Mouse (Mus musculus) stomach, postnatal 0 days (tissue): ENCODE results near the gene Rfc4. TPM values are rescaled to one million over a fixed set of nuclear protein-coding genes. Genes with fewer than 3 reads are reported as not detected.

Experiments used
- ATAC-seq: fragments of 200-750 bp; cut with Nextera tagmentation; 2 replicates; pipeline ENCODE4 v1.8.0; 2017; ENCODE audit not compliant: low FRiP score, low TSS enrichment
- DNase-seq: peaks from one replicate; pipeline ENCODE4 v3.0.0-alpha.2; 2016; ENCODE audit warnings: low spot score
- H3K27ac ChIP-seq: fragments of 300-500 bp; sonication (generic); replicated peaks from 2 replicates; pipeline ENCODE4 v1.5.1; 2014; ENCODE audit warnings: mild to moderate bottlenecking, control low read depth
- H3K27me3 ChIP-seq: fragments of 300-500 bp; sonication (generic); 2 replicates; pipeline ENCODE4 v1.6.1; 2014; ENCODE audit warnings: low read length; ENCODE audit not compliant: control insufficient read depth, insufficient read depth
- H3K36me3 ChIP-seq: fragments of 300-500 bp; sonication (generic); 2 replicates; pipeline ENCODE4 v1.6.1; 2014; ENCODE audit warnings: low read length, mixed read lengths; ENCODE audit not compliant: control insufficient read depth, insufficient read depth
- H3K4me1 ChIP-seq: fragments of 300-500 bp; sonication (generic); replicated peaks from 2 replicates; pipeline ENCODE4 v1.6.1; 2014; ENCODE audit warnings: antibody characterized with exemption; ENCODE audit not compliant: control insufficient read depth, insufficient read depth
- H3K4me2 ChIP-seq: fragments of 300-500 bp; sonication (generic); replicated peaks from 2 replicates; pipeline ENCODE4 v1.6.1; 2014; ENCODE audit warnings: low read depth, mild to moderate bottlenecking, control low read depth, moderate library complexity
- H3K4me3 ChIP-seq: fragments of 300-500 bp; sonication (generic); 2 replicates; pipeline ENCODE4 v1.5.1; 2014; ENCODE audit warnings: low read depth, low read length, control low read depth
- H3K9ac ChIP-seq: fragments of 300-500 bp; sonication (generic); 2 replicates; pipeline ENCODE4 v1.6.1; 2014; ENCODE audit warnings: mild to moderate bottlenecking, low read length, control low read depth, mixed read lengths
- H3K9me3 ChIP-seq: fragments of 300-500 bp; sonication (generic); 2 replicates; pipeline ENCODE4 v1.6.1; 2016; ENCODE audit warnings: low read length; ENCODE audit not compliant: control insufficient read depth
- CTCF ChIP-seq: IDR thresholded peaks from 2 replicates; pipeline ENCODE4 v1.5.1; 2016; ENCODE audit warnings: antibody characterized with exemption, low read depth, mild to moderate bottlenecking, moderate library complexity
- EP300 ChIP-seq: optimal IDR thresholded peaks from 2 replicates; pipeline ENCODE3; 2016; ENCODE audit warnings: antibody characterized with exemption
- WGBS: fragments of 180-500 bp; shearing (Covaris S2); extraction: QIAGEN DNeasy Blood & Tissue Kit; methylation state at CpG from one replicate; pipeline ENCODE4 v1.1.7; 2014; 5-methylcytosine and 5-hydroxymethylcytosine counted together
- polyA plus RNA-seq: library from polyadenylated mRNA; unstranded; fragments of >200 nt; fragmentation: Nextera tagmentation; extraction: Ambion mirVana; gene quantifications from 2 replicates; pipeline ENCODE4 v1.2.1, GENCODE M21; 2015

The Rfc4 gene
- polyA plus RNA-seq, 1 experiment from 2014 or later: 38.0 TPM

DNA sequence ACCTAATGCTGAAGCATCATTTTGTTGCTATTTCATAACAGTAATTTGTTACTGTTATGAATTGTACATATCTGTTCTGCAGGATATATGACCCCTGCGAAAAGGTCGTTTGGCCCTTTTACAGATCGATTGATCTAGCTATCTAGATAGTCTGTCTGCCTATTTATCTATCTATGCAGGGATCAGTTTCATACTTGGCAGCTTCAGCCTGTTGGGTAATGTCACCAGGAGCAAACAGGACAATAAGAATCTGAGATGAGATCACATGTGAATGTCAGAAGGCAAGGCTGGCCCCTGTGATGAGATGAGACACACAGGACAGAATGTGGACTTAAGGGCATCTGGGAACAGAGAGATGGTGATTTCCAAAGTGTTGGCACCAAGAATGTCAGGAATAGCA is 2.8 kb upstream of the Rfc4 start:
- H3K4me3 ChIP-seq: no peak overlapping the region
- H3K4me1 ChIP-seq: no peaks in the 10 kb centered on the region
- 86% methylated on average over 3 of the region's 3 CpGs for WGBS
- DNase-seq (no peak), ATAC-seq (no peak)
- TF ChIP-seq CTCF: no peak
- H3K27me3 ChIP-seq: no peaks in the 10 kb centered on the region
- no peak overlapping the region for H3K4me2 ChIP-seq
- no peaks in the 10 kb centered on the region for H3K9me3 ChIP-seq
- no peak overlapping the region for H3K27ac ChIP-seq
- H3K9ac ChIP-seq: no peak overlapping the region
- no peaks in the 10 kb centered on the region for H3K36me3 ChIP-seq

GRCm38 (mm10) chr16:23127311-23127672 is 245 bp downstream of the Rfc4 start:
- TF ChIP-seq CTCF (no peak), EP300 (no peak)
- no peak; the same call in 1 of the 2 replicates for ATAC-seq
- 0% methylated on average over 4 of the region's 4 CpGs for WGBS

DNA sequence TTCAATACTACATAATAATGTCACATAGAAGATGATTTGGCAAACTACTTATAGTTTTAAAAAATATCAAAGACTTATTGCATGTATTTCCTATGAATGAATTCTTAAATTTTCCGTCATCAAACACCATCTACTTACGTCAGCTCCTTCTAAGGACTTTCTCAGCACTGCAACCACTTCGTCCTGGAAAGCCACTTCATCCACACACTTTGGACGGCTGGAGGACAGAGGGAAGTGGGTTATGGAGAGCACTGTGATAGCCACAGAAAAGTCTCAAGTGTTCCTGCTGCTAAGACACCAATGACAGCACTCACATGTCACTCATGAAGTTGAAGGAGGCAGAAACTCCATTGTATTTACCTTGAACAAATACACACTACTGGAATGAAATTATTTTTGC is 3.1 kb downstream of the Rfc4 start:
- ATAC-seq (no peak), DNase-seq (no peak)
- H3K27me3 ChIP-seq: no peaks in the 10 kb centered on the region
- no peaks in the 10 kb centered on the region for H3K4me1 ChIP-seq
- 89% methylated on average over 4 of the region's 4 CpGs for WGBS
- H3K4me3 ChIP-seq: no peak overlapping the region
- TF ChIP-seq EP300 (no peak), CTCF (no peak)
- no peak overlapping the region for H3K27ac ChIP-seq
- H3K9ac ChIP-seq: no peak overlapping the region
- H3K4me2 ChIP-seq: no peak overlapping the region
- H3K36me3 ChIP-seq: 0 out of 2 replicates have a peak, but pooled peaks cover 6% of the 10 kb centered on the region
- no peaks in the 10 kb centered on the region for H3K9me3 ChIP-seq

More at GRCm38 (mm10) chr16:23127311-23127672, 245 bp downstream of the Rfc4 start:
- DNase-seq: no peak
- Histone ChIP-seq H3K9me3 (no peaks in the 10 kb centered on the region), H3K36me3 (0 out of 2 replicates have a peak, but pooled peaks cover 6% of the 10 kb centered on the region), H3K27me3 (no peaks in the 10 kb centered on the region), H3K9ac (peak overlapping the region; percentile 89), H3K4me2 (peak overlapping the region; percentile 89), H3K27ac (peak overlapping the region; percentile 99), H3K4me1 (no peaks in the 10 kb centered on the region), H3K4me3 (peak overlapping the region; percentile 81)

- 87% methylated on average over 4 of the region's 4 CpGs for WGBS
- Histone ChIP-seq H3K27me3 (no peaks in the 10 kb centered on the region), H3K4me1 (no peaks in the 10 kb centered on the region), H3K9ac (no peak overlapping the region), H3K4me2 (no peak overlapping the region), H3K27ac (no peak overlapping the region), H3K4me3 (no peak overlapping the region), H3K9me3 (no peaks in the 10 kb centered on the region), H3K36me3 (0 out of 2 replicates have a peak, but pooled peaks cover 6% of the 10 kb centered on the region)
- TF ChIP-seq EP300: no peak
- TF ChIP-seq CTCF: no peak
- ATAC-seq (no peak), DNase-seq (no peak)
These were observed 4.4 kb downstream of the Rfc4 start for GRCm38 (mm10) chr16:23123104-23123503.

DNA sequence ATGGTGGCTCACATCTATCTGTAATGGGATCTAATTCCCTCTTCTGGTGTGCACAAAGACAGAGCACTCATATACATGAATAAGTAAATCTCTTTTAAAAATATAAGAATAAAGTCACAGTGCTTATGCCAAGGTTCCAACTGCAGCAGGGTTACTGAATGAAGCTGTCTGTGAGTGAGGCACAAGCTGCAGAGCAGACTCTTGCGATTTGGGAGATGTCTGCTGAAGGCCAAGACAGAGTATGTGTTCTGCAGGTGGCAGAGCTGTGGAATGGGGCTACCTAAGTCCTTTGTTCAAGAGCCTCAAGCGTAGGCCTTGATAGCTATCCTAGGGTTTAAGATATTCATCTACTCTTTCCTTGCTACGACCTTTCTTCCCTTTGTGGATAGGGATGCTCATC is 5.1 kb downstream of the Rfc4 start:
- Histone ChIP-seq H3K36me3 (0 out of 2 replicates have a peak, but pooled peaks cover 8% of the 10 kb centered on the region), H3K27ac (no peak overlapping the region), H3K4me2 (no peak overlapping the region), H3K9ac (no peak overlapping the region), H3K27me3 (no peaks in the 10 kb centered on the region), H3K4me1 (no peaks in the 10 kb centered on the region), H3K9me3 (no peaks in the 10 kb centered on the region), H3K4me3 (no peak overlapping the region)
- WGBS: 94% methylated on average over 3 of the region's 3 CpGs
- ATAC-seq: no peak
- DNase-seq: no peak
- TF ChIP-seq CTCF: no peak
- TF ChIP-seq EP300: no peak

DNA sequence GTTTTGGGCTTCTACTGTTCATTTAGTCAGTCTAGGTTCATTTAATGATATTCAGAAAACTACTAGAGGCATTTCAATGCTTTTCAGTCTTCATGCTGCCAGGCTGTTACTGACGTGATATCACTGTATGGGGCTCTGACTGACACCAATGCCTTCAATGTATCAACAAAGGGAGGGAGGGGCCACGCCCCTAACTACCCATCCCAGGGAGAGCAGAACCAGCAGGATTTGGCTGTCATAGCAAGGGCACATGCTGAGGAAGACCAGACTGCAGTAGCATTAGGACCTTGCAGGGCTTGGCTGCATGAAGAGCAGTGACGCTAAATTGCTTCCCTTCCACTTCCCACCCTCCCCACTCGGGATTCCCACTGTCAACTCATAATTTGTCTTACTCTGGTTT is 10.4 kb downstream of the Rfc4 start:
- Histone ChIP-seq H3K9me3 (no peaks in the 10 kb centered on the region), H3K4me1 (no peaks in the 10 kb centered on the region), H3K27me3 (no peaks in the 10 kb centered on the region), H3K36me3 (peaks cover 11% of the 10 kb centered on the region), H3K9ac (no peak overlapping the region), H3K4me3 (no peak overlapping the region), H3K27ac (no peak overlapping the region), H3K4me2 (no peak overlapping the region)
- TF ChIP-seq EP300 (no peak), CTCF (no peak)
- ATAC-seq: no peak
- no peak for DNase-seq
- WGBS: 49% methylated on average over 4 of the region's 4 CpGs
